Mouse (Mus musculus): Measurements from ENCODE around the gene Csf2rb. TPM values are rescaled to one million over a fixed set of nuclear protein-coding genes. Genes with fewer than 3 reads are reported as not detected.

Gene Csf2rb
- polyA plus RNA-seq (2017; shearing (Covaris generic)), result 0.72 TPM

DNA sequence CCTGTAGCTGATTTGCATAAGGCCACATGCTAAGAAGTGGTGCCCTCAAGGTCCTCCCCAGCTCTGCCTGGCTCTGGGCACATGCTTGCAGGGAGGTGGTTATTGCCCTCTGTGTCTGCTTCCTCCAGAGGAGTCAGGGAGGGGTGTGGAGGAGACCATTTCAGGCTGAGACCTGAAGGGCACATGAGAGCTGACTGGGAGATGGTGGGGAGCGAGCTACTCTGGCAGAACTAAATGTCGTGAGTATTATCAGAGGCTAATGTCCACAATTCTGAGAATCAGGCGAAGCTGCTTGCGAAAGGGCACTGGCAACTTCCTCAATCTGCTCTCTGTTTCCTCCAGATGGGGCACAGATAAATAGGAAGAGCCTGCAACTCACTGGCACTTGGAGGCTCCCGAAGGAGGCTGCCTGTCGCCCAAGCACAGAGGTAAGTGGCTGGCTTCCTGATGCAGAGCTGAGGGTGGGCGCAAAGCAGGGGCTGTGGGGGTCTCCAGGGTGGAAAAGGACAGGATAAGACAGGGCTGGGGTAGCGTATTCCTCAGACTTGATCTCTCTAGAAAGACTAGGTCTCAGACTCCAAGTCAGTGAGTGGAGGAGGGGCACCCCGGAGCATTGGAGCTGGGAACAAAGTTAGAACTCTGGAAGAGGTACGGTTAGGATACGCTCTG, at the start of gene Csf2rb:
TSS of gene Csf2rb (plus strand) at position 82 of the 669 bp plus-strand sequence.

DNA sequence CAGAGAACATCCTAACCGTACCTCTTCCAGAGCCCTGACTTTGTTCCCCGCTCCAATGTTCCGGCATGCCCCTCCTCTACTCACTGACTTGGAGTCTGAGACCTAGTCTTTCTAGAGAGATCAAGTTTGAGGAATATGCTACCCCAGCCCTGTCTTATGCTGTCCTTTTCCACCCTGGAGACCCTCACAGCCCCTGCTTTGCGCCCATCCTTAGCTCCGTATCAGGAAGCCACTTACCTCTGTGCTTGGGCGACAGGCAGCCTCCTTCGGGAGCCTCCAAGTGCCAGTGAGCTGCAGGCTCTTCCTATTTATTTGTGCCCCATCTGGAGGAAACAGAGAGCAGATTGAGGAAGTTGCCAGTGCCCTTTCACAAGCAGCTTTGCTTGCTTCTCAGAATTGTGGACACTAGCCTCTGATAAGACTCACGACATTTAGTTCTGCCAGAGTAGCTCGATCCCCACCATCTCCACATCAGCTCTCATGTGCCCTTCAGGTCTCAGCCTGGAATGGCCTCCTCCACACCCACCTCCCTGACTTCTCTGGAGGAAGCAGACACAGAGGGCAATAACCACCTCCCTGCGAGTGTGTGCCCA, 20.1 kb upstream of the Csf2rb start, which contains the start of gene Csf2rb2:
TSS of gene Csf2rb2 (minus strand) at position 381 of the 593 bp plus-strand sequence.

DNA sequence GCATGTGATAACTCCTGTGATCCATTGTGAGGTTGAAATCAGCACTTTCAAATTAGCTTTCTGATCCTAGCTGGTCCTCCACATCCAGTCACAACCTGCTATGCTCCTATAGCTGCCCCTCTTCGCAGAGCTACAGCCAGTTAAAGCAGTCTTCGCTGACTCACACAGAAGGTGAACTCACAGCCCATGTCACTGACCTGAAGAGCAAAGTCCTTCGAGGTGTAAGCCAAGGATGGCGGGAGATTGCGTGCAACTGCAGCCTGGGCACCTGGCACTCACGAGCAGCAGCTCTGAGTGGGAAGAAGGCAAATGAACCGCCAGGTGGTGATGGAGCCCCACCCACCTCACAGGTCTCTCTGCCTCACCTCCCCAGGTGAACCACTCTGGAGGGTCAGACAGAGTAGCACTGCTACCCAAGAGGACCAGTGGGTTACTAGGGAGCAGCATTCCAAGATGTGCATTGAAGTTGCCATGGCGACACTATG, 70.0 kb downstream of the Csf2rb start, which contains the start of gene Tex33:
TSS of gene Tex33 (minus strand) at position 435 of the 485 bp plus-strand sequence.

Other genes with a start within 250 kb of the Csf2rb start
- gene Cacng2, start 205.7 kb upstream of the Csf2rb start, polyA plus RNA-seq (2017; shearing (Covaris generic)), result not detected
- gene Ift27, start 151.6 kb upstream of the Csf2rb start, polyA plus RNA-seq (2017; shearing (Covaris generic)), result 75.9 TPM
- not detected for gene Pvalb, start 119.4 kb upstream of the Csf2rb start, polyA plus RNA-seq (2017; shearing (Covaris generic))
- gene Ncf4, start 81.0 kb upstream of the Csf2rb start, polyA plus RNA-seq (2017; shearing (Covaris generic)), result 192 TPM
- not detected for gene Csf2rb2, start 20.0 kb upstream of the Csf2rb start, polyA plus RNA-seq (2017; shearing (Covaris generic))
- not detected for gene Tex33, start 70.2 kb downstream of the Csf2rb start, polyA plus RNA-seq (2017; shearing (Covaris generic))
- gene Tst, start 80.2 kb downstream of the Csf2rb start, polyA plus RNA-seq (2017; shearing (Covaris generic)), result 1.6 TPM
- 6.1 TPM for gene Mpst, start 80.7 kb downstream of the Csf2rb start, polyA plus RNA-seq (2017; shearing (Covaris generic))
- gene Kctd17, start 102.8 kb downstream of the Csf2rb start, polyA plus RNA-seq (2017; shearing (Covaris generic)), result 19.1 TPM
- not detected for gene Tmprss6, start 142.9 kb downstream of the Csf2rb start, polyA plus RNA-seq (2017; shearing (Covaris generic))
- 1,206 TPM for gene Il2rb, start 169.5 kb downstream of the Csf2rb start, polyA plus RNA-seq (2017; shearing (Covaris generic))
- gene C1qtnf6, start 205.7 kb downstream of the Csf2rb start, polyA plus RNA-seq (2017; shearing (Covaris generic)), result 6.3 TPM
- gene Sstr3, start 218.9 kb downstream of the Csf2rb start, polyA plus RNA-seq (2017; shearing (Covaris generic)), result not detected
- gene Rac2, start 247.0 kb downstream of the Csf2rb start, polyA plus RNA-seq (2017; shearing (Covaris generic)), result 3,341 TPM

Measured in CD4-positive, CD25-positive, alpha-beta regulatory T cell, adult 9 weeks (primary cell).